Mouse (Mus musculus) stomach, postnatal 0 days (tissue): ENCODE results near the gene Ifna13.

Experiments
- CTCF ChIP-seq: IDR thresholded peaks from 2 replicates; pipeline ENCODE4 v1.5.1; 2016; ENCODE audit warnings: antibody characterized with exemption, low read depth, mild to moderate bottlenecking, moderate library complexity
- EP300 ChIP-seq: optimal IDR thresholded peaks from 2 replicates; pipeline ENCODE3; 2016; ENCODE audit warnings: antibody characterized with exemption

GRCm38 (mm10) chr4:88603276-88603675, 41.0 kb downstream of the Ifna13 start, which contains the start of gene Ifna12:
- TF ChIP-seq EP300 (no peak), CTCF (no peak)
